Mouse (Mus musculus) right cerebral cortex, adult 2 months (tissue): ENCODE results near the gene Cutc.
A peak's percentile ranks its signal among the peaks of the same experiment; 100 is the strongest.

ENCODE experiments used
- DNase-seq, 2 experiments: peaks; one replicate each; pipeline ENCODE4 v3.0.0; 2021 to 2022; ENCODE audit warnings: low spot score in 2 of 2

Cutc gene

GRCm38 (mm10) chr19:43753226-43753835 lies 535 bp downstream of the Cutc start:
- peak; percentile 87 to 89 for DNase-seq

DNA sequence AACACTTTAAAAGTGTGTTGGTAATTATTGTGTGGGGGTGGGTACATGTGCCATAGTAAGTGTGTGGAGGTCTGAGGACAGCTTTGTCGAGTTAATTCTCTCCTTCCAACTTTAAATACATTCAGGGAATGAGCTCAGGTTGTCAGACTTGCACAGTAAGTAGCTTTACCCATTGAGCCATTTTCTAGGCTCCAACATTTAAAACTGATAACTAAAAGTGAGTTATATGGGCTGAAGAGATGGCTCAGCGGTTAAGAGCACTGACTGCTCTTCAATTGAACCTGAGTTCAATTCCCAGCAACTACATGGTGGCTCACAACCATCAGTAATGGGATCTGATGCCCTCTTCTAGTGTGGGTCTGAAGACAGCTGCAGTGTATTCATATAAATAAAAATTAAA lies 1.4 kb downstream of the Cutc start:
- DNase-seq = no peak

DNA sequence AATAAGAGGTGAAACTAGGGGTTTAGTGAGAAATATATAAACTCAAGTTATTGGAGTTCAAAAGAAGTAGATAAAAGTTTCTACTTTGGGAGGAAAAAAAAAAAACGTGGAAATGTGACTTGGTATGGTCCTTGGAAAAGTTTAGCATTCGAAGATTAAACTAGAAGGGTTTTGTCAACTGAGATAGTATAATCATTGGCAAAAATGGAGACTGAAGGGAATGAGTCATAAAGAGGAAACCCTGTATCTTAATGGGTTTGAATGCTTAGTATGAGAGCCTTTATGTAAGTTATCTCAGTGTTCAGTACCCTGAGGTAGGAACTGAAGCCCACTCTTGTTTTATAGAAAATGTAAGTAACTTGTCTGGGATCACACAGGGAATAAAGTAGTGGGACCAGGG lies 2.1 kb downstream of the Cutc start:
- no peak for DNase-seq

DNA sequence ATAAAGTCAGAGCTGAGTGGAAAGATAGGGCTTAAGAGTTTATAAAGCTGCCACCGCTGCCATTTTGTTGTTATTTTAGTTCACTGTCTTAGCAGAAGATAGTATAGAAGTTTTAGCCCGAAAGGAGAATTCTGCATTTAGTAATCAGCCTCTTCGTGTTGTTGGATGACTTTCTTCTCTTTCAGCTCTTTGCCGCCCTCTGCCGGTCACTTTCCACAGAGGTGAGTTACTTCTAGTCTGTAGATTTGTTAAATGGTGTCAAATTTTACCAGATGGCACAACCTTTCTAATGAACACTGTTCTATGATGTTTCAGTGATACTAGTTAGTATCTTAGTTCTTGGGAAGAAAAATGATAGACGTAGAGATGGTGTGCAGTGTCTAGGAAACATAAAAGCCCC lies 7.7 kb downstream of the Cutc start:
- DNase-seq = peak; percentile 70 to 75

- DNase-seq = no peak
Measured at GRCm38 (mm10) chr19:43761543-43762256, 8.9 kb downstream of the Cutc start.

DNA sequence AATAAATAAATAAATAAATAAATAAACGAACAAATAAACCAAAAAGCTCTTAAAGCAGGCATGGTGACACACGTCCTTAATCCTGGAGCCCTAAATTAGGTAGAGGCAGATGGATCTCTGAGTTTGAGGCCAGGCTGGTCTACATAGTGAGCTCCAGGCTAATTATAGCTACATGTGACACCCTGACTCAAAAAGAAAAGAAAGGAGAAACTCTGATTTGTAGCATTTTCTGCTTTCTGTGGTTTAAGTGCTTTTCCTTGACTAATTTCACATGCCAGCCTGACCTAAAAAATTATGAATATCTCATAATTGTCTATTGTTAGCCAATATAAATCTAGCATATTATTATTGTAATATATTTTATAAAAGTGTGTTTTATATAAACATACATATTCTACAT lies 9.6 kb downstream of the Cutc start:
- DNase-seq = no peak

GRCm38 (mm10) chr19:43766451-43766850 lies 13.7 kb downstream of the Cutc start:
- no peak for DNase-seq

DNA sequence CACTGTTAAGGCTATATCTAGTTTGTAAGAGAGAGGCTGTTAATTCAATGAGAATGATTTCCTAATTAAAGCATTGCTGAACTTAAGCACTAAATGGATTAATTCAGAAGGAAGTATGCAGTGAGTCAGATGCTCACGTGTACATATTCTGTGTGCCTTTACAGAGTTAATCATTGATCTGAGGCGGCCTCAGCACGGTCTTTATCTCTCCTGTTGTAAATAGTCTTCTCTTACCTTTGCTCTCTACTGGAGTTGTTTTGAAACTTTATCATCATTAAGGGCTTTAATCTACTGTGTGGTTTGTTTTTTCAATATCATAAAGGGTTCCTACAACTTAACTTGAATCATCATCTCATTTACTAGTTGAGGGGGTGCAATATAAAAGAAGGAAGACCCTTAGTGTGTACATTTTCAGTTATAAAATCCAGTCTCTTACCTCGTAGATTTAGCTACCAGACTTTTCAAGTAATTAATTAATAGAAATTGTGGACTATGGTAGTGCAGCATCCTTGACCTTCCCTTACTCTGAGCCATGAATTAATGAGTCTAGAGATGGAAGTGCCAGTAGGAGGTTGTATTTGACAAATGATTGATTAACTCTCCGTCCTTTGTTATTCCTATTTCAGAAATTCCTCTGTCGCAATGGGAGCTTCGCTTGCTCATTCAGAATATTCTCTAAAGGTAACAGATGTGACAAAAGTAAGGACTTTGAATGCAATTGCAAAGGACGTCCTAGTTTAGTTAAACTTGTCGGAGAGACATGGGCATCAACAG lies 14.9 kb downstream of the Cutc start:
- DNase-seq = no peak

- DNase-seq = no peak
Measured at GRCm38 (mm10) chr19:43769366-43769960, 16.7 kb downstream of the Cutc start.

DNA sequence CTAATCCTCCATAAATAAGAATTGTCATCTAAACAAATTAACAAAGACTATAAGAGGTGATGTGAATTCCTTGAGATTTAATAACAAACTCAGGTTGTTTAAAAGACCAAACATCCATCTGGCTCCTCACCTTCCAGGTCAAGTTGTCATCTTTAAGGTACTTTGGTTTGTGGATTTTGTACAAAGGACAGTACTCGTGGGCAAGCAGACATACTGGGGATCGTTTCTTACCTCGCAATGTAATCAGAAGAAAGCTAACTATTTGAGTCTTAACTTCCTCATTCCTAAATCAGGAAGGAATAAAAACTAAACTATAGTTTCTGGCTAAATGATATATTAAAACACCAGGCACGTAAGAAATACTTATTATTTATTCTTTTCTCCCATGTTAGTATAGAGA lies 17.8 kb downstream of the Cutc start:
- DNase-seq = no peak

DNA sequence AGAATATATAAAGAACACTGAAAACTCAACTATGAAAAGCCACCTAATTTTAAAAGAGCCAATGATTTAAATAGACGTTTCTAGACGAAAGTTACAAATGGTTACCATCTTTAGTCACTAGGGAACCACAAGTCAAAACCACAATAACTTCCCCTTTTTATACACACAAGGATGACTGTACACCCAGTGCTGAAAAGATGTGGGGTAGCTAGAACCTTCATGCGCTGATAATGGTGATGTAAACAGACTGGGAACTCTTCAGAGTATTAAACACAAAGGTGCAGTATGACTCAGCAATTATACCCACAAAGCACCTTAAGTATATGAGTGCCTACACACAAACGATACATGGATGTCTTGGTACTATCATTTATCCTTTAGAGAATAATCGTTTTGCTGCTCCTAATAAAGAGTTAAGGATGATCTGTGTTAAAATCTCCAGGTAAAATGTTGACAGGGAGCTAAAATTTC lies 18.7 kb downstream of the Cutc start:
- DNase-seq = no peak

DNA sequence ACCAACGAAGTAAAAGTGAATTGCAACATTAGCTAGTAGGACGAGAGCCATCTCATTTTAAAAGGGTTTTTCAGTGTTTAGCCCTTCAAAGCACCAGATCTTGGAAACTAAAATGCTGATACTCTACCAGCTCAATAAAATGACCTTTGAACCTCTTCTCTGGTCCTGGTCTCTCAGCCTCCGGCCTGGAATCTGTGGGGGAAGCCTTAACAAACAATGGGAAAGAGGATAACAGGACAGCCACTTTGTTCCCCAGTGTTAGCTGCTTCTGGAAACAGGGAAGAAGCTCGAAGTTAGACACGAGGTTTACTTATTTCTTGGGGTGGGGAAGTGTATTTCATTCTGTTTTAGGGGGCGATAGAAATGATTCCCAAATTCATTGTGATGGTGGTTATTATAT lies 19.5 kb downstream of the Cutc start:
- no peak for DNase-seq

DNA sequence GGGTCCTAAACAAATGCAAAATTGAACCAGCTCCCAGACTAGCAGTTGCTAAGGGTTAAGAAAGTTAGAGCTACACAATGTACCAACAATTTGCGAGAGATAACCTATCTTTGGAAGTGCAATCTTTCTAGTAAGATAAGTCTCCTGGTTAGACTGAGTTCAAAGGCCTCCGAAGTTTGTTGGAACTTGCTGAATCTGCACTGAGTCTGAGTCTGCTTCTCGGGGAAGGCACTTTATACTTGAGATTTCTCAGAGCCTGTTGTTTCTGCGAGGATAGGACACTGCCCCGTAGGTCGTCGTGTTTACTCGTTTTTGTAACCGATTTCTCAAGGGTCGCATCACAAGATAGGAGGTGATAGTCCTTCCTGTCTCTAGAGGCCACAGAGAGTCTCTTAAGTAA lies 22.6 kb downstream of the Cutc start:
- DNase-seq = no peak

- no peak for DNase-seq
Measured at GRCm38 (mm10) chr19:43776561-43776960, 23.8 kb downstream of the Cutc start.

- DNase-seq = no peak
Measured at GRCm38 (mm10) chr19:43777308-43777707, 24.5 kb downstream of the Cutc start.

DNA sequence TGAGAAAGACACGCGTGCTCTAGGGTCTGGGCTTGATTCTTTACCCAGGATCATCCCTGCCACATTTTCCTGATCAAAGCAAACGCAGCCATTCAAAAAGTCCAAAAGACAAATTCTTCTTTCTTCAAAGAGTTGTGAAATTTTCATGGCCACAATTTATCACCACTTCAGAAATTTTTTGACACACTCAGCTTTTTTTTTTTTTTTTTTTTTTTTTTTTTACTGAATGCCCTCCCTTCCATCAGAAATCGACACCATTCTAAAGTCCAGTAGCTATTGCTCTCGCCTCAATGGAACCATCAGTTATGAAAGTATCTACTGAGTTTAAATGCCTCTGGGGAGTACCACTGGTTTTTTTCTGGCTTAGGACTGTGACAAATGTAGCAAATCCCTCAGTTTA lies 27.6 kb downstream of the Cutc start:
- no peak for DNase-seq

DNA sequence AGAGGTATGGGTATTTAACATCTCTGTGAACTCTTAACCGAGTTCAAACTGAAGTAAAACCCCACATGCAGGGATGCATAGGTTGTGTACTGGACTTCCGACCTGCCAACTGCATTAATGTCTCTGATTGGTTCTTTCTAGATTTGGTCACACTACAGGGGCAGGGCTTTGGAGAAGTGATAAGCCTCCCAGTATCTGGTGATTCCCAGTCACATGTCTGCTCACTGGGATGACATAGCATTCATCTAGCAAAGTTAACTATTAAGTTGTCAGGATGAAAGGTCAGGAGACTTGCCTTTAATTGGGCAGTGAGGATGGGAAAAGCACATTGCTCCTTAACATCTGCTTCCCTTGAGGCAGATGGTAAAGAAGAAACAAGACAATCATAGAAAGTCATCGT lies 29.2 kb downstream of the Cutc start, which contains the start of gene Abcc2:
Abcc2 (plus strand) TSS at position 213 of the 400 bp plus-strand sequence.
- DNase-seq = no peak

DNA sequence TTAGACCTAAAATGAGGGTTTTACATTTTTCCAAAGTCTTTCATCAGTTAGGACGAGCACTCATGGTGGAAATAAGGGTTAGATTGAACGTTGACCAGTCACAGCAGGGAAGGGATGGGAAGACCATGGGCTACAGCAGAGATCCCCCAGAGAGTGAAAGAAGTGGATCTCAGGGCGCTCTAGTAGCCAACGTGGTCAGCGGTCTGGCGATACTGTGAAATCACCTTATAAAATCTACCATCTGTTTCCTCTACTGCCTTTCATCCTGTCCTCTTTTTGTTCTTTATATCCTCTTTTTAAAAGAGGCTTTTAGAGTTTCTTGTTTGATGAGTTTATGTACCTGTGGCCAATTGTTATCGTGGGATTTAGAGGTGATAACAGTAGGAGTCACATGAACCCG lies 32.0 kb downstream of the Cutc start:
- no peak for DNase-seq

DNA sequence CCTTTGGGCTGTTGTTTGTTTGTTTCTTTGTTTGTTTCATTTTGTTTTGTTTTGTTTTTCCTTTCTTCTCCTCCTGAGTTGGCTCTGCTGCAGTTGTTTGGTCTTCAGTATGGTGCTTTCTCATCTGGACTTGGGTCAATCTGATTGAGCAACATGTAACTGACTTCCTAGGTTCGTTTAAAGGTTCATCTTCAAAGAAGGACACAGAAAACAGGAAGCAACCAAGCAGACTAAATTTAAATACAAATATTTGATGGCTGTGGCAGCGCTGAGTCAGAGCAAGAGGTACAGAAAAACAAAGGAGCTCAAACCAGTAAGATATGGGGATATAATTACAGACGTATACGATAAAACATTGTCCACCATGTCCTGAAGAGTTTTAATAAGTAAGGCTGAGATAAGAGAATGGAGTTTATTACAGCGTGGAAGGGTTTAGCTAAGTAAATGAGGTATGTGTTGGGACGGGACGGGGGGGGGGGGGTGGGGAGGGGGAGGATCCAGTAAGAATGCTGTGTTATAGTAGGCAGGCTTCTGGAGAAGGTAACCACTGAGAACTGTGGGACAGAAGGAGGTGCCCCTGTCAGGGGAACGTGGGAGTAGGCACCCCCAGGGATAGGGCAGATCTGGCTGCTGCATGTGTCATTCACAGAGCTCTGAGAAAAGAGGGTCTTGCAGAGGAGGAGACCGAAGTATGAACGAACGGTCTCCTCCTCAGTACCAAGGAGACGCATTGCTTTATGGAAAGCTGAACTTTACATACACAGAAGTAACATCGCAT lies 33.6 kb downstream of the Cutc start:
- no peak for DNase-seq

- DNase-seq = no peak
Measured at GRCm38 (mm10) chr19:43789817-43790216, 37.0 kb downstream of the Cutc start.

DNA sequence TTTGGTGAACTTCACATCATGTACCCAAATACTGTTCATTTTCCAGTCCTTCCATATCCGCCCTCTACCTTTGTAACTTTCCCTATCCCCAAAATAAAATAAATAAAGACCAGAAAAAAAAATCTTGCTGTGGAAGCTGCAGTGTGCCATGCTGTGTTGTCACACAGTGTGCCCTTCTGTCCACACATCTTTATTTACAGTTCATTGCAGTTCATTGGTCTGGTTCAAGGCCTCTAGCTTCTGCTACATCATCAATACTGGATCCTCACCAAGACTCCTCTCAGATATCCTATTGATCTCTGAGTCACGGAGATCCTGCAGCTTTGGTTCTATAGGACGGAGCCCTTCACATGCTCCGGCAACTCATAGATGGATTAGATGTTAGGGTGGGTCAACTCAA lies 39.7 kb downstream of the Cutc start:
- no peak for DNase-seq

DNA sequence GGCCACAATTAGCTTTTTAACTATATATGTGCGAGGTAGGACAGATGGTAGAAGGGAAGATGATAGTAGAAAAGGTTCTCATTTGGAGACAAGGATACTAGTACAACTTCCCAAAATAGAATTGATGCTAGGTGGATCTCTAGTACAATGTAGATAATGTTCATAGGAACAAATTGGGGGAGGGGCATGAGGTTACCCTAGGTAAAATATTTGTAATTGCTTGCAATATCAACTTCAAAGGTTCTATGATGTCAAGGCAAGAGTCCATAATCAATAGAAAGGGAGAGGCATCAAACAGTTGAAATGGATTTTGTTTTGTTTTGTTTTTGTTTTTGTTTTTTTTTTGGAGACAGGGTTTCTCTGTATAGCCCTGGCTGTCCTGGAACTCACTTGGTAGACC lies 41.2 kb downstream of the Cutc start:
- no peak for DNase-seq
